Mouse (Mus musculus) kidney, adult 11 months (tissue): Measurements from ENCODE around the gene Serf1.
"Not testable (repeated sequence)": the region's sequence is repeated elsewhere in the genome, so short reads cannot be mapped to it uniquely, and the experiment has no call there.

Experiments used
- DNase-seq: peaks from one replicate; pipeline ENCODE4 v3.0.0; 2022

The Serf1 gene

DNA sequence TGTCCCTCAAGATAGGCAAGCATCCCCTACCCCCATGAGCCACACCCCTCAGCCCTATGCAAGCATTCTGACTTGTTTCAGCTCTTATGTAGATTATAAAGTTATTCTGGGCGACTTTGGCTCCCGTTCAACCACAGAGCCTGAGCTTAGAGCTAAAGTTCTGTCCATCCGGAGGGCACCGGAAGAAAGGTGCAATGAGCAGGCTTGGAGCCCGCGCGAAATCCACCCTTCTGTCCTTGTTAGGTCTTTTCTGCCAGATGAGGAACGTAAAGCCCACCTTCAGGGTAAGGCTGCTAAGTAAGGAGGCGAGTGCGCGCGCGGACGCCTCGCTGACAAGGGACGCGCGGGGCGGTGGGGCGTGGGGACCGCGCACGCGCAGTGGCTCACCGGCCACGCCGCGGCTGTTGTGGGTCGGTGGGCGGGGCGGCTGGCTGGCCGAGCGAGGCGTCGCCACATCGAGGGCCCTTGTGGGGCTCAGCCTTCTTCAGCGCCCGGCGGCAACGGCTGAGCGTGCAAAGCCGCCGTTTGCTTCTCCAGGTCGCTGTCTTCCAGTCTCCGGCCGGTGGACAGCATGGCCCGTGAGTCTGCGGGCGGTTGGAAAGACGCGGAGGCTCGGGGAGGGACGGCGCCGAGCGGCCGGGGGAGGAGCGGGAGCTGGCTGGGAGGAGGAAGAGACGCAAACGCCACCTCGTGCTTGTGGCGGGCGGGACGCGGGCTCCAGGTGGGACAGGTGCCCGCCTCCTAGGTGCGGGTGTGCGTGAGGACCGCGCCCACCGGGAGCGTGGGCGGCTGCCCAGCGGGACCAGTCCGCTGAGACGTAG is at the start of gene Serf1:
Serf1 (plus strand) TSS at position 361 of the 821 bp plus-strand sequence.
- DNase-seq = peak; percentile 73

DNA sequence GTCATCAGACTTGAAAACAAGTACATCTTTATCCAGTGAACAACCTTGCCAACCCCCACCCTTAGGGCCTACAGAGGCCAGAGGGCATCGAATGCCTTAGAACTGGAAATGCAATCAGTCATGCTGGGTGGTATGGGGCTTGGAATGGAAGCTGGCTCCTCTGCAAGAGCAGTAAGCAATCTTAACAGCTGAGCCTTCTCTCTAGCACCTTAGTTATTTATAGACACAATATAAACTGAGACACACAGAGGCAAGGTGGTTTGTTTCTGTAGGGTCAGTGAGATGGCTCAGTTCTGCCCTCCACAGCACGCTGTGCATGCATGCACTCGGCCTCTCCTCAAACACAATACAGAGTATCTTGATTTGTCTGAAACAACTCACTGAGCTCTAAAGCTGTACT is 43.9 kb upstream of the Serf1 start:
- no peak for DNase-seq

DNA sequence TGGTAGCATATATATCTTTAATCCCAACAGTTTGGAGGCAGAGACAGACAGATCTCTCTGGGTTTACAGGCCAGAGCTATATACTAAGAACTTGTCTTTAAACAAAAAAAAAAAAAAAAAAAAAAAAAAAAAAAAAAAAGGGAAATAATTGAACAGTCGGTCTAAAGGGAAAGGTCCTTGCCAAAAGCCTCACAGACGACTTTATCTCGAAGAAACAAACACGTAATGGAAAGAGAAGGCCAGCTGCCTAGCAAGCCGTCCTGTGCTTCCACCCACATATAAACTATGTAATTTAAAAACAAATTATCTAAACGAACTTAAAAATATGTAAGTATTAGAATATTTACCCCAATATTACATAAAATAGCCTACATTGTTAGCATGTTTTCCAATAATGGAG is 40.0 kb upstream of the Serf1 start:
- no peak for DNase-seq

DNA sequence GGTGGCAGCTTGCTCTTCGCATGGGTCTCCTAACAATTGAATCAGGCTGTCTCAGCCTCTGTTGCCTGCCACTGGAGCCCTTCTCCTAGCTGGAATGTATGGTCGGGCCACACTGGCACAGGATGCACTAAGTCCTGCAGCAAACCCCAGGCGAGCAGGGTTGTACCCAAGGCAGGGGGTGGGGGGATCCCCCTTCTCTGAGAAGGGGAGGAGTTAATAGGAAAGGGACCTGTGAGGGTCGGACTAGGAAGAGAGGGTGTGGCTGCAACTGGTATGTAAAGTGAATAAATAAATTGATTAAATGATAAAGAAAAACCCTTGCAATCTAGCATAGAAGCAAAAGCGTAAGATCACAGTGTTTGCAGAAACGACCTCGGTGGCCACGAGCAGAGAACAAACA is 36.3 kb upstream of the Serf1 start:
- DNase-seq = no peak

DNA sequence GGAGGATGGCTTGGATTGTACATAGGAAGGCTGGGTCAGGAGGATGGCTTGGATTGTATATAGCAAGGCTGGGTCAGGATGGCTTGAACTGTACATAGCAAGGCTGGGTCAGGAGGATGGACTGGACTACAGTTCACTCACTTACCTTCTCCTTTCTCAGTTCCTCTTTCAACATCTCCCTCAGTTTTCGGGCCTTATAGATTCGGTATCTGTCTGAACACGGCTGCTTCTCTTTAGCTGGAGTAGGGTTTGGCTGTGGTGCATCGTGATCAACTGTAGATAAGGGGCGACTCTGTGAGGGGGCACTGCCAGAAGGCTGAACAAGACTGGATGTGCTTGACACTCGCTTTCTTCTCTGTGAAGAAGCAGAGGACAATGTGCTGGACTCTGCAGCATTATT is 9.0 kb upstream of the Serf1 start:
- DNase-seq = no peak

DNA sequence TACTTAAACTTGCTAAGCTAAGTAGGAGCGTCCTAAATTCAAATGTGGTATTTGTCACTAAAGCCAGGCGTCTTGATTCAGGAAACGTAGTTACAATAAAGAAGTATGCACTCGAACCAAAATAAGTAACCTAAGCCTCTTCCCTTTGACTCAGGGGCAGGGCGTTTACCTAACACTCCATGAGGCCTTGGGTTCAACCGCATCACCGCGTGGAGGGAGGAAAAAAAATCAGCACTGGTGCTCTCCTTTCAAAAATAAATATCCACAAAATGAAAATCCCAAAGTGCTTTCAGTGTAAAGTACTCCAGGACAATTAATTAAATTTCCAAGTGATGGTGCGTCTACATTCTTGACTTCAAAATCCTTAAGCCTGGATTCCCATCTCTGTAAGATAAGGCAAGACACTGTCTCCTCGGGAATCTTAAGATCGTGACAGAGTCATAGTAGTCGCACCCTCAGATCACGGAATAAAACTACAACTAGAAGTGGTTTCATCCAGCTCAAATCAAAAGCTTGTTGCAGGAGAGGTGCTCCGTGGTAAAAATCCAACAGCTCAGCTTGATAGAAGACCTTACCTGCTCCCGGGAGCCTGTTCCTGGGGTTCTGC is 4.7 kb upstream of the Serf1 start:
- DNase-seq = no peak

DNA sequence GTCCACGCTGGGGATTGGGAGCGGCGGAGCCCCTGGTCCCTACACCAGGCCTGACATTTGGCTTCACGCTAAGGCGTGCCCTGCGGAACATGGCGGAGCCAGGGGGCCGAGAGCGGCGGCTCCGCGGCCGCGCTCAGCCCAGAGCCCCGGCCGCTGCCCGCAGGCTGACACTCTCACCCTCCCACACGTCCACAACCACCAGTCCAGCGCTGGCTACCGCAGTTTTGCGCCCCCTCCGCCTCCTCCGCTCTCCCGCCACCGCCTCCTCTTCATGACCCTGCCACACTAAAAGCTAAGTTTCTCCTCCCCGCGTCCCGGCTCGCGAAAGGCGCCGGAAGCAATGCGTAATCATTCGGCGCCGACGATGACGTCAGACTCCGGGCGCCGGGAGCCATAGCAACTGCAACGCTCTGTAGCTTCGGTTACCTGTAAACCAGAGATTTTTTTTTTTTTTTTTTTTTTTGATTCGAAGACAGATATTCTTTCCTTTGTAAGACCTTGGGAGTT is 4.0 kb upstream of the Serf1 start, which contains the start of gene Bdp1:
Bdp1 (minus strand) TSS at position 323 of the 507 bp plus-strand sequence.
- peak; percentile 92 for DNase-seq

DNA sequence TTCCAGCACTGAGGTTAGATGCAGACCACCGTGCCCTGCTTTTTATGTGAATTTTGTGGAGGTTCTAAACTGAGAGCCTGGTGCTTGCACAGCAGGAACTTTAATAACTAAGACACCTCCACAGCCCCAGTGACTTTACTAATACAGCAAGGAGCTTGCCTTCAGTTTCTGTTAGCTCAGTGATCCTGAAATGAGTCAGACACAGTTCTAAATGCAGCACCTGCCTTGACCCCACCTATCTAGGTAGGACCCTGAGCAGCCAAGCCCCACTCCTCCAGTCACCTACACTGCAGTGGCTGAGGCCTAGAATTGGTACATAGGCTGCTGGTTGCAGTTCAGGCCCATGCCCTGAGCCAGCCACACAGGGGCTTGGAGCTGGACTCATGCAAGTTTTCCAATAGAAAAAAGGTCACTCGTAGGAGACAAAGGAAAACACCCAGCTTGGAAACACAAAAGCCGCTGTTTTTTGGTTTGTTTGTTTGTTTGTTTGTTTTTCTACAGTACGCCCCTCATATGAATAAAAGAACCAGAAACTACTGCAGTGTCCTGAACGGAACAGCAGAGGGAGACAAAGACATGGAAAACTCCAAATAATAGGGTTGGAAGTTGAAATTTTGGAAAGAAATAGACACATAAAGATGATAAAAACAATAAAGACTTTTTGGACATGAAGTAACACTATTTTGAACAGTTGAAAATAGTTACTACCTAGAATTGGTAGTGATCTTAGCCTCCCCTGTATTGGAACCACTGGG is 4.6 kb downstream of the Serf1 start:
- DNase-seq = no peak

DNA sequence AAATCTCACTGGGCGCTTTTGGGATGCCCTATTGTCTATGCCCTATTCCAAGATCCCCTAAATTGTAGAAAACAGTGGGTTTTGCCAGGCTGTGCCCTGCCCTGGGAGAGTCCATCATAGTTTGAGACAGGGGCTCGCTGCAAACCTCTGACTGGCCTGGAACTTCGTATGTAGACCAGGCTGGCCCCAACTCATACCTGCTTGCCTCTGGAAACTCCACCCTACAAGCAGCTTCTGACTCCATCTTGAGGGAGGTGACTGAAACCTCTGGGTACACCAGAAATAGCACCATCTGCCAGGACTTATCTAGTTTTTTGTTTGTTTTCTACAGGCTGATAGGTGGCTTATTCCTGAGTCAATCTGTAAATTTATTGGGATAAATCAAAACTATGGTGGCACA is 16.2 kb downstream of the Serf1 start:
- DNase-seq = no peak

DNA sequence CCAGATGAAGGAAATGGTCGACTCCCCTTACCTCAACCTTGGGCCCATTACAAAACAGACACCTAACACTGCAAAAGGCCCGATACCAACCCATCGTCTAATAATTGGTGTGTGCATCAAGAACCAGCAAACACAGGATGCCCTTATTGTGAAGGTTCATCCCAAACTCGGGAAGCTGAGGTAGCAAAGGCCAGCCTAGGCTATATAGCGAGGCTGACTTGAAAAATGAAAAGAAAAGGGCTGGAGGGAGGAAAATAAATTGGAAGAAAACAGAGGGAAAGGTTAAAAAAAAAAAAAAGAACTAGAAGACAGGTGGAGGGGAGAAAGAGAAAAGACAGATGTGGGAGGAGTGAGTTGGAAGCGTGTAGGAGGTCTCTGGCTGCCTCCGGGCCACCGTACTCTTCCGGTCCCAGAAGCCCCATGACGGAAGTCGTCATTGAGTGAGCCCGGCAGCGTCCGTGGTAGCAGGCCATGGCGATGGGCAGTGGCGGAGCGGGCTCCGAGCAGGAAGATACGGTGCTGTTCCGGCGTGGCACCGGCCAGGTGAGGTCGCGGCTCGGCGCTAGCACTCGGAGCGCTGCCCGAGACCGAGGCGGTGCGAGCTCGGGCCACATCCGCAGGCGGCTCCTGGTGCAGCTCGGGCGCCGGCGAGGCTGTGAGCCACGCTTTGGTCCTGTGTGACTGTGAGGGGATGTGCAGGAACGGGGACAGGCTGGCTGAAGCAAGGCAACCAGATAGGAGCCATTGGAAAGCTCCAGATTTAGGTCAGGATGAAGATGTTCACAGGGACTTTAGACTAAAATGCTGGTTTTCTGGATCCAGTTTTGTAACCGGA is 16.8 kb downstream of the Serf1 start, which contains the start of gene Smn1:
Smn1 (plus strand) TSS at position 430 of the 835 bp plus-strand sequence.
- peak; percentile 93 for DNase-seq

DNA sequence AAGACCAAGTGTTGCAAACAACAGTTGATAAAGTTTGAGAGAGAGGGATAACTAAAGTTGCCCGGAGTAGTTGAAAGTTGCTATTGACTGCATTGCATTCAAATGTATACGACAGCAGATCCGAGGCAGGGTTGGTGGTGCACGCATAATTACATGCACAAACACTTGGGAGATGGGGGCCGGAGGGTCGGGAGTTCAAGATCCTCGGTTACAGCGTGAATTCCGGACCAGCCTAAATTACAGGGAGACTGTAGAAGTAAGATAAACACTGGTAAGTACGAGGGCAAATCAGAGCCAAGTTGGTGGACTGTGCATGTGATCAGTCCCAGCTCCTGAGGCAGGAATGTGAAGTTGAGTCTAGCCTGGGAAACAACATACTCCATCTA is 17.4 kb downstream of the Serf1 start:
- no peak for DNase-seq

DNA sequence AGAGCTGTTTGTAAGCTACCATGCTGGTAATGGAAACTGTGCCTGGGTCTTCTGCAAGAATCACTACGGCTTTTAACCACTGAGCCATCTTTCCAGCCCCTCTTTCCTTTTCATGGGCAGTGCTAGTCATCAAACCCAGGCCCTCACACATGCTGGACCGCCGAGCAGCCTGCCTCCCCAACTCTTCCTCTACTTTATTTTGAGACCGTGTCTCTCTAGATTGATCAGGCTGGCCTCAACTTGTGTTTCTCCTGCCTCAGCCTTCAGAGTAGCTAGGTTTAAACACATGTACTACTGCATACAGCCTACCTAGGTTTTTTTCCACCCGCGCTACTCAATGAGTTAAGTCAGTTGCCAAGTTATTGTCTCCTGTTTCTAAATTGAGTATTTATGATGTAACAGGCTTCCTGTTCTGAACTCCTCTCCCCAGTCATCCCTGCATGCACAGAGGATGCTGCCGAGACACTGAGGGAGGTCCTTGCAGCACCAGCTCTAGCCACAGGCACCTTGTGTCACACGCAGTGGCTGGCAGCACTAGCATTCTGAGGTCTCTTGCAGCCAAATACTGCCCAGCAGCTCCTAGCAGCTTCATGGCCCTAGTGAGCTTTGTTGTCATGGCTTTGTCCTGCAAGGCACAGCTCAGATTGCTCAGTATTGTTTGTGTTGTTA is 34.0 kb downstream of the Serf1 start:
- DNase-seq = no peak

DNA sequence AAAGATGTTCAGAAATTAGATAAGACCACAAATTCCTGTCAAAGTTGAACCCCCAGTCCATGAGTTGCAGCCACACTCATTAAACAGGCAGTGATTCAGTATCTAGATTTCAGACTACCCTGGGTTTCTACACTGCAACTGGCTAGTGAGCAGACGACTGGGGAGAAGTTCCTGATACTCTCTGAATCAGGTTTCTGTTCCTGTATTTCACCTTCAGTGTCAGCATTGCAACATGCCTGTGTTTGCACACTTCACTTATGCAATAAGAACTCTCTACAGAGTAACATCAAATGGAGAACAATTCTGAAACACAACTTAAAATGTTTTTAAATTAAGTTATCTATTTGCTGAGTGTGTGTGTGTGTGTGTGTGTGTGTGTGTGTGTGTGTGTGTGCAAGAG is 44.8 kb downstream of the Serf1 start:
- no peak for DNase-seq

DNA sequence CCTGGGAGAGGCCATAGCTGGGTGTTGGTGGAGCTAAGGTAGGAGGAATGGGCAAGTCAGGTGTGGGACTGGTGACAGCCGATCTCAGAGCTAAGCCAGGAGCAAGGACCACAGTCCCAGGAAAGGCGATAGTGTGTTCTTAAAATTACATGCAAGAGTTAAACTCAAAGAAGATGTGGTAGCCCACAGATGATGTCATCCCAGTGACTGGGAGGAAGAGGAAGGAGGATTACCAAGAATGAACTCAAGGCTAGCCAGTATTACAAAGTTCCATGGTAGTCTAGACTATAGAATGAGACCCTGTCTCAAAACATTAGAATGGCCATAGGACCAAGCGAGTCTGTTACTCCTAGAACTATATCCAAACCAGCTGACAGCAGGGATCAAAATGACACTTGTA is 48.8 kb downstream of the Serf1 start:
- DNase-seq = no peak

DNA sequence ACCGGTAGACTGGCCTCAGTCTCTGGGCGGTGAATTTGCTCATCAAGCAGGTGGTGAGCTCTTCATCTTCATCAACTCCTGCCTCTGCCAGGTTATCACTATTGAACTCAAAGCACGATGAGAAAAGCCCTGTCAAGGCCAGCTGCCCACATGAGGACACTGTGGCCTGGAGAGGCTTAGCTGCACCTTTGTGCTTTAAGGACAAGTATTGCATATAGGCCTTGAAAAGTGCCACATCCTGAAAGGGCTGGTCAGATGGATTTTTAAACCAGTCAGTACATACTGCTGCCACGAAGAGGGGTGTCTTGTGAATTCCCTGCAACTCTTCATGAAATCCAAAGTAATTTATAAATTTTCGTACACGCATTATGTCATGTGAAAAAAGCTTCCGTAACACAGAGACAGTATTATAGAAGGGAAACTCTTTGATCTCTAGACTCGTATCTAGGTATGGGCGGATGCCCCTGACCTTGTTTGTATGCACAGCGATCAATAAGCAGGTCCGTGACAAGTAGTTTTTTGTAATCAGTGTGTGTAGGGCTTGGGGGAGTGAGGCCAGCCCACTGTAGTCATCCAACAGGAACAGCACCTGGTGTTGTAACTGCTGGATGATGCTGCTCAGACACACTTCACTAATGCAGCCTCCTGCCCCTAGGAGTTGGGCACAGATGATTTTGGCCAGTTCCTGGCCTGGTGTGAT is 53.5 kb downstream of the Serf1 start:
- not testable (repeated sequence) for DNase-seq

DNA sequence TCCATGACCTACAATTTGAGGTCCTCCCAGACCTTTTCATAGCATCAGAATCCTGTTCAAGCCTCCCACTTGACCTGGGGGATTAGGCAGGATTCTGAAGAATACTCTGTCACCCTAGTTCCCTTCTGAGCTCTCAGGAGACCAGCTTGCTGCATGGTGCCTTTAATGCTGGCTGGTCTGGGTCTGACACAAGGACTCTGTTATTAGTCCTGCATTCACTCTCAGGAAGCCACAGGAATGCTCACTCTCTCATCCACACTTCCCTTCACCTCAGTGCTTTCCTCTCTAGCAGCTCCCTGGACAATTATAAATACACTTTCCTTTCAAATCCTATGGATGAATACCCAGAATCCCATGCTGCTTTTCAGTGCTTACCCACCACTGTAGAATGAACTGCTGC is 54.7 kb downstream of the Serf1 start:
- not testable (repeated sequence) for DNase-seq
